Mouse (Mus musculus) lung, postnatal 36 days (tissue): ENCODE results near the gene Men1.
"Not testable (repeated sequence)": the region's sequence is repeated elsewhere in the genome, so short reads cannot be mapped to it uniquely, and the experiment has no call there.

Experiments
- DNase-seq: peaks from one replicate; pipeline ENCODE4 v3.0.0; 2022; ENCODE audit warnings: mixed read lengths

Men1 gene

DNA sequence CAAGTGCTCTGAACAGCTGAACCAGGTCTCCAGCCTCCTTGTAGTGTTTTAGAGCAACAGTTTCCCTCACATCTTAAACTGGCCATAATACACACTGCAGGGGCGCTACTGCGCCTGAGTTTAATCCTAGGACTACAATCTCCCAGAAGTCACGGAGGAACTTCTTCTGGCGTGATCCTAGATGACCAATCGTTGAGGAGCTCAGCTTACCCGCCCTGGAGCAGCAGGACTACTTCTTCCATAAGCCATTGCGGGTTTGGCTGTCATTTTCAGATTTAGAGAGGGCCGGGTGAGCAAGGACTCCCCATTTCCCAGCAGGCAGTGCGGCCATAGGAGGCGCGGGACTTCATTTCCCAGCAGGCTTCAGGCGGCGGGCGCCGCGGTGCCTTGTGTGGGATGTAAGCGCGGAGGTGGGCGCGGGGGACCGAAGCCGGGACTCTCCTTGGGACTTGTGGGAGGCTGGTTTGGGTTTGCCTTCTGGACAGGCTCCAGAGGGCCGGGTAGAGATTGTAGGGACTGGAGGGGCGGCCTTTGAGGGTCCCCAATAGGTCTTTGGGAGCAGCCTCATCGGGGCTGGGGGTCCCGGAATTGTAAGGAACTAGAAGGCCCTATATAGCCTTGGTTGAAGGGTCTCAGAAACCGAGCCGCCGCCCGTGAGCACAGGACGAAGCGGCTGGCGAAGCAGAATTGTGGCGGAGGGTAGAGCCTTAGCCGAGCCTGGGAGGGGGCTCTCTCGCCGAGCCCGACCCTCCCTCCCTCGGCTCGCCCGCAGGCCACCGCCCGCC, at the start of gene Men1:
Men1 (plus strand) TSS at position 307 of the 785 bp plus-strand sequence.
- DNase-seq, result peak; percentile 97

DNA sequence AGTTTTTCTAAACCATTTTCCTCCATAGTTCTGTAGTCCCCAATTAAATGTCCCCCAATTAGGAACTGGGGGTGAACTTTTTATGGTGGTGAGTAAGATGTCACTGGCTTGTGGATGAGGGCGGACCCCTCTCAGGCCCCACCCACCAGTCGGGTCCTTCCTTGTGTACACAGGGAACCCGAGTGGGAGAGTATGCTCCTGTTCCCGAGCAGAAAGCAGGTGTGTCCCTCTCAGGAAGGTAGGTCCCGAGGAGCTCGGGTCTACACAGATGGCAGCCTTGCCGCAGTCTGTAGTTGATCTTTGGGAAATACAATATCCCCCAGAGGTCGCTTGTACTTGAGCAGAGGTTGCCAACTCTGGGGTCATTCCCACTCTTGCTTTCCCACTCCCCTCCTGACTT, 49.6 kb upstream of the Men1 start:
- DNase-seq, result no peak

DNA sequence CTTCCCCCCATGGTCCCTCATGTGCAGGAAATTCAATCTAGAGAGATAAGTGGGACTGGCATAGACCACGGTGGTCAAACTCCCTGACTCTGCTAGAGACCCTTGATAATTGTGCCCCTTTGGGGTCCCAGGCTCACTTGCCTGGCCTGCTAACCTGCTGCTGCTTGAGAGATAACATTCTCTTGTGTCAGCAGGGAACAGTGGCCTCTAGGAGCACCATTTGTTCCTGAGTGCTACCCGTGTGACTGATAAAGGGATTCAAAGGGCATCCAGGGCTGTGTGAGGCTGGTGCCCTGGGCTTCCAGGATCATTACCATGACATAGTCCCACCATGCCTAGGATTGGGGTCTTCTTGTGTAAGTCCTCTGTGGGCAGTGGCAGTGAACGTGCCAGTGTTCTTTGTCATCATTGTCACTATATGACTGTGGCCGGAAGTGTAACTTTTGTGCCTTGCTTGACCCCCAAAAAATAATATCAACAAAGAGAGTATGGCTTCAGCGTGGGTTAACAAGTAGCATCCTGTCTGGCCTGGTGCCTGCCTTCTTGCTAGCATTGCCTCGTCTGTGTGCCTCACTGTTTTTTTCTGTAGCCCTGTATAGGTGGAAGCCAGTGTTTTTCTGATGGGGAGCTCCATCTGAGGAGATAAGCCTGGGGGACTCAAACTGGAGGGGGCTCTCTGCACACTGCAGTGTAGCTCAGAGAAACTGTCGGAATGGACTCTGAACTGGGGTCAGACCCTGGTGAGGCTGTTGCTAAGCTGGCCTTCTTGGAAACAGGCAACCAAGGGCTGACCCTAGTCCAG, 48.9 kb upstream of the Men1 start:
- peak; percentile 65 for DNase-seq

DNA sequence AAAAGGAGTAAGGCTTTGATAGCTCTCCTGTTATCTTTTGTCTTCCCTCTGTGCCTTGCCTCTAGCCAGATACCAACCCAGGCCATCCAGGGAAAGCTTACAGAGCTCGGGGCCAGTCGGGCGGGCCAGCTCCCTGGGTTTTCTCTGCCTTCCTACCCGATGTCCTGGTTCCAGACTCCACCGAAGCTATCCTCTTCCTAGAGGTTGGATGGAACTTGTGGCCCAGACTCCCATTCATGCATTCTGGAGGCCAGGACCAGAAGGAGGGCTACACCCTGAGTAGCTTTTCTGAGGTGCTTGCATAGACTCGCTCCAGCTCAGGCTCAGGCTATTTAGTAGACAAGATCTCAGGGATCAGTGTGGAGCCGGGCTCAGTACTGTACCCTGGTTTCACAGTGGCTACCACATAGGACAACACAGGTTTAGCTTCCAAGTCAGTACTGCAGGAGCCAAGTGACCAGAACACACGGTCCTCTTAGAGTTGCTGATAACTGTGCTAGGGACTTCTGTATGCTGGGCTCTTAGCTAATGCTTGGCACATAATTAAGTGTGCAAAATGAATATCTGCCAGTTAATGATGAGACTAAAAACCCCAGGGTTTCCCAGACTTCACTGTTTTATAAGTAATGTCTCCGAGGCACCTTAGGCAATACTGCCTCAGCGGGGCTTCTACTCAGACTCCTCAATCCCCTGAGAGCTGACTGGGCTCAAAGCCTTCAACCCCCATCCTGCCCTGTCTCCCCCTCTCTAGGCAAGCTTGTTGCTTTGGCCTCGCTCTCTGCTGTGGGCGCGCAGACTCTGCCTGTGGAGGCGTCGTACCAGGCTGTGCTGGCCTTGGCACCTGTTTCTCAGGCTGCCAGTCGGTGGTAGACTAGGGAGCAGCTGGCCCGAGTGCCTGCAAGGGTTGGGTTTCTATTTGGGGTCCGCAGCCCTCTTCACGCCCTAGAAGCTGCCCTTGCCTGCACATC, 48.1 kb upstream of the Men1 start:
- DNase-seq, result no peak

GRCm38 (mm10) chr19:6288236-6288894, 46.4 kb upstream of the Men1 start:
- no peak for DNase-seq

GRCm38 (mm10) chr19:6289696-6290238, 45.0 kb upstream of the Men1 start:
- DNase-seq, result no peak

DNA sequence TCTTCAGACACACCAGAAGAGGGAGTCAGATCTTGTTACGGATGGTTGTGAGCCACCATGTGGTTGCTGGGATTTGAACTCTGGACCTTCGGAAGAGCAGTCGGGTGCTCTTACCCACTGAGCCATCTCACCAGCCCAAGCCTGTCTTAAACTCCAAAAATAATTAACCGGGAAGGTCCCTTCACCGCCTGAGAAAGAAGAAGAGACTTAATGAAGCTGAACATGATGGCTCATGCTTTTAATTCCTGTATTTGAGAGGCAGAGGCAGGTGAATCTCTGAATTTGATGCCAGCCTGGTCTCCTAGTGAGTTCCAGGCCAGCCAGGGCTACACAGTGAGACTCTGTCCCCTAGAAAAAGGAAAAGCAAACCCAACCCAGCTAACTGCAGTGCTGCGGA, 44.1 kb upstream of the Men1 start:
- not testable (repeated sequence) for DNase-seq

GRCm38 (mm10) chr19:6291117-6291781, 43.5 kb upstream of the Men1 start:
- DNase-seq, result no peak

- no peak for DNase-seq
These were observed 42.5 kb upstream of the Men1 start for GRCm38 (mm10) chr19:6292262-6292661.

DNA sequence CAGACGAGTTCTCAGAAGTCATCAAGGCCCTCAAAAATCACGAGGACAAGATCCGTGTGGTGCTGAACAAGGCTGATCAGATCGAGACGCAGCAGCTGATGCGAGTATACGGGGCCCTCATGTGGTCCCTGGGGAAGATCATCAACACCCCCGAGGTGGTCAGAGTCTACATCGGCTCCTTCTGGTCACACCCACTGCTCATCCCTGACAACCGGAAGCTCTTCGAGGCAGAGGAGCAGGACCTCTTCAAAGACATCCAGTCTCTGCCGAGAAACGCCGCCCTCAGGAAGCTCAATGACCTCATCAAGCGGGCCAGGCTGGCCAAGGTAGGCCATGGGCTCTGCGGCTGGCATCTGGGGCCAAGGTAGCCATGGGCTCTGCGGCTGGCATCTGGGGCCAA, 40.5 kb upstream of the Men1 start:
- no peak for DNase-seq

DNA sequence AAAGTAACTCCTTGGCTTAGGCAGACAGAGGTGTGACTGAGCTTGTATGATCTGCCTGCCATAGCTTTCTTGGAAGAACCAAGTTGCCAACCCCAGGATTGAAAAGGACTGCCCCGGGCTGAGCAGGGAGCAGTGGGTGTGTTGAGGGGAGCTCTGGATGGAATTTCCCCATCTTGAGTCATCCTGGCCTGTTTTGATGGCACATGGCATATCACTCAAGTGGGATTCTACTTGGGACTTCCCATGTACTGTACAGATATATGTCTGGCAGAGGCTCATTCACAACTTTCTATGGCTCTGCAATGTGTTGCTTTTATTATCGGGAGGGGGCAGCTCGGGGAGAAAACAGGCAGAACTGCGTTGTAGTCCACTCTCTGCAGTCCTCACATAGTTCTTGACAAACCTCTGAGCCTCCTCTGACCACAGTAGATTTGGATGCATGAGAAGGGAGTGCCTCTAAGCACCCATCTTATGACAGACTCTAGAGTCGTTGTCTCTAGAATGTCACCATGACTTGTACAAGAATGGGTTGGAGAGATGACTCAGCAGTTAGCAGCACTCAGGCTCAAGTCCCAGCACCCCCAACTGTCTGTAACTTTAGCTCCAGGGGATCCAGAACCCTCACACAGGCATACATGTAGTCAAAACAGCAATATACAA, 38.1 kb upstream of the Men1 start:
- no peak for DNase-seq

DNA sequence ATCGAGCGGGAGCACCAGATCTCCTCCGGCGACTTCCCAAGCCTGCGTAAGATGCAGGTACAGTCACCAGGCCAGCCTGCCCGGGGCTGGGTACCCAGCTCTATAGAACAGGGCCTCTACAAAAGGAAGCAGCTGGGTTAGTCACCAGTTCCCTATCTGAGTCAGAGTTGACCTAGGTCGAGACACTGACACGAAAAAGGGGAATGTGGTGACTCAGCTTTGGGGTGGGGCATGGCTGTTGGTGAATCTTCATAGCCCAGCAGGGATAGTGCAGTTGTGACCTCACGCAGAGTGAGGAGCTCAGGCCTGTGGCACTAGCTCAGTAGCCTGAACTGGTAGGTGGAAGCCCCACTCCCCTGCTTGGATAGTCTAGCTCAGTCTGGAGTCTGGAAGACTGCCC, 37.1 kb upstream of the Men1 start:
- peak; percentile 79 for DNase-seq

GRCm38 (mm10) chr19:6299003-6299402, 35.8 kb upstream of the Men1 start:
- no peak for DNase-seq

GRCm38 (mm10) chr19:6299450-6300267, 35.1 kb upstream of the Men1 start:
- DNase-seq, result peak; percentile 77

GRCm38 (mm10) chr19:6300402-6300841, 34.4 kb upstream of the Men1 start:
- peak; percentile 87 for DNase-seq

- no peak for DNase-seq
These were observed 32.7 kb upstream of the Men1 start for GRCm38 (mm10) chr19:6302114-6302513.

- DNase-seq, result no peak
These were observed 32.3 kb upstream of the Men1 start for GRCm38 (mm10) chr19:6302522-6302921.

DNA sequence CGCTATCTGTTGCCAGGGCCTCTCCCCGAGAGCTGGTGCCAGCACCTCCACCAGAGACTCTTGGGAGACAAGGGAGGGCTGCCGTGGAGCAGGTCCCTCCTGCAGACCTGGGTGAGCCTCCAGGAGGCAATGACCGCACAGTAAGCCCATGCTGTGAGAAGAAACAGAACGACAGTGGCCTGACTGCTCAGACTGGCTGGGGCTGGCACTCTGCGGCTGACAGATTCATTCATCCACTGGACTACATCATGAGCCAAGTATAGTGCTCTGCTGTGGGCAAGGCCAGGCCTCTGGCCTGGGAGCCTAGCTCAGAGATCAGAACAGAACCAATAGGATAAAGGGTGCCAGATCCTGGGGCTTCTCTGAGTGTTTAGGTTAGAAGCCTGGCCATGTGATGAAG, 30.9 kb upstream of the Men1 start:
- no peak for DNase-seq

DNA sequence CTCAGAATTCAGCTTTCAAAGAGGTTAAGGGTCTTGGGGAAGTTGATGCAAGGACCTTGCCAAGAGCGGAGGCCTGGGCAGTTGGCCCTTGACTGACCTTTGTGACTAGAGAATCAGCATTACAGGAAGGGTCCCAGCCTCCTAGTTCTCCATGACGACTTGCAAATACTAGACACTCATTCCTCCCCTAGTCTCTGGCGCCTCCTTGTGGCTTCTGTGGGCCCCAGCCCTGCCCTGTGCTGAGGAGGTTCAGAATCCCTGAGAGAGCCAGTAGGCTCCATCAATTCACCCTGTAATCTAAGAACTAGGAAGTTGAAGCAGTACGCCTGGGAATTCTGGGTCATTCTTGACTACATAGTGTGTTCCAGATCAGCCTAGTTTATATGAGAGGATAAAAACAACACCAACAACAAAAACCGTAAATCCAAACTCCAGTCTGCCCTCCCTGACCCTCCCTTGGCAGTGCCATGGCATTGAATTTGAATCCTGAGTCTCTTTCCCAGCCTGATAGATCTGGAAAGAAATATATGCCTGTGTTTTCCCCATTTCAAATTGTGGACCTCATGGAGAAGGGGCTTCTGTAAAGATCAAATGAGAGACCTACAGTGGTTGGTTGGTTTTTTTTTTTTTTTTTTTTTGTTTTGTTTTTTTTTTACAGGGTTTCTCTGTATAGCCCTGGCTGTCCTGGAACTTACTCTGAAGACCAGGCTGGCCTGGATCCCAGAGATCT, 29.8 kb upstream of the Men1 start:
- peak; percentile 92 for DNase-seq
